Mouse (Mus musculus) spleen, adult 2 months (tissue): ENCODE measurements around the gene Sp3.

Experiments
- CTCF ChIP-seq: fragments of 200-500 bp; IDR thresholded peaks from 2 replicates; pipeline ENCODE4 v1.5.1; 2011; ENCODE audit warnings: mild to moderate bottlenecking, inconsistent platforms; ENCODE audit not compliant: insufficient read depth, insufficient read length, insufficient replicate concordance; ENCODE audit errors: extremely low read depth
- POLR2A ChIP-seq: fragments of 200-500 bp; IDR thresholded peaks from 2 replicates; pipeline ENCODE4 v1.6.1; 2011; ENCODE audit warnings: low read depth, low read length, inconsistent platforms

GRCm38 (mm10) chr2:72985516-72985915 is 5.3 kb upstream of the Sp3 start:
- TF ChIP-seq CTCF (no peak), POLR2A (no peak)
